ENCODE assay signal across 21 mouse cellular contexts in genomic region chr11:34227180-34227579, GRCm38 (mm10). TPM values are rescaled to one million over a fixed set of nuclear protein-coding genes. Genes with fewer than 3 reads are reported as not detected.
DNase-seq lines count a peak whose midpoint lies in the region; ATAC-seq and TF ChIP-seq lines count a peak whose summit lies in the region.
"Had no signal": no experiment of that assay in that cellular context is flagged by ENCODE, and none has a peak within 500 bp of the region (broad histone marks: within the 10 kb centered on the region; RNA-seq: fewer than 3 reads in every experiment).

No protein-coding gene starts in this region.

- H3K9ac ChIP-seq in hindbrain, postnatal 0 days (replicated peaks; ENCODE audit: low read length): no peak overlapping the region
- H3K9ac ChIP-seq in hindbrain, embryonic 11.5 days (ENCODE audit: low read depth, low read length): no peak overlapping the region
- H3K9ac ChIP-seq: heart, embryonic 15.5 days; hindbrain, embryonic 15.5 days; stomach, embryonic 15.5 days had no signal

- 56% methylated on average over 1 of the region's 1 CpGs for WGBS in hindbrain, postnatal 0 days
- 63% methylated on average over 1 of the region's 1 CpGs for WGBS in hindbrain, embryonic 11.5 days

- no peak overlapping the region for H3K27ac ChIP-seq in hindbrain, postnatal 0 days
- no peak overlapping the region for H3K27ac ChIP-seq in hindbrain, embryonic 11.5 days (ENCODE audit: low read depth, low read length)
- H3K27ac ChIP-seq in cortical plate, adult 2 months (ENCODE audit: insufficient read depth, low read length): no peak overlapping the region
- H3K27ac ChIP-seq: heart, embryonic 15.5 days; hindbrain, embryonic 15.5 days; macrophage; stomach, embryonic 15.5 days had no signal

- H3K4me2 ChIP-seq in hindbrain, postnatal 0 days (ENCODE audit: low read depth, low read length): no peak overlapping the region
- no peak overlapping the region for H3K4me2 ChIP-seq in hindbrain, embryonic 11.5 days (replicated peaks; ENCODE audit: low read depth, low read length)
- H3K4me2 ChIP-seq: heart, embryonic 15.5 days; hindbrain, embryonic 15.5 days; stomach, embryonic 15.5 days had no signal

- no peaks in the 10 kb centered on the region for H3K4me1 ChIP-seq in hindbrain, postnatal 0 days (ENCODE audit: insufficient read depth, low read length)
- H3K4me1 ChIP-seq in hindbrain, embryonic 11.5 days (replicated peaks; ENCODE audit: control insufficient read depth, insufficient read depth, low read length): no peaks in the 10 kb centered on the region
- no peaks in the 10 kb centered on the region for H3K4me1 ChIP-seq in cortical plate, adult 2 months (ENCODE audit: control insufficient read depth, insufficient read depth, low read length)
- H3K4me1 ChIP-seq: heart, embryonic 15.5 days; hindbrain, embryonic 15.5 days; stomach, embryonic 15.5 days had no signal

- ATAC-seq in hindbrain, postnatal 0 days: no peak
- ATAC-seq in hindbrain, embryonic 11.5 days (ENCODE audit: low FRiP score): no peak
- ATAC-seq: forebrain, embryonic 14.5 days; midbrain, embryonic 16.5 days had no signal

- H3K27me3 ChIP-seq in hindbrain, postnatal 0 days (ENCODE audit: insufficient read depth, low read length): no peaks in the 10 kb centered on the region
- no peaks in the 10 kb centered on the region for H3K27me3 ChIP-seq in hindbrain, embryonic 11.5 days (ENCODE audit: control insufficient read depth, insufficient read depth, low read length)
- H3K27me3 ChIP-seq: heart, embryonic 15.5 days; hindbrain, embryonic 15.5 days; stomach, embryonic 15.5 days had no signal

- no peaks in the 10 kb centered on the region for H3K36me3 ChIP-seq in hindbrain, postnatal 0 days (ENCODE audit: insufficient read depth, low read length)
- no peaks in the 10 kb centered on the region for H3K36me3 ChIP-seq in hindbrain, embryonic 11.5 days (ENCODE audit: control insufficient read depth, insufficient read depth, low read length)
- H3K36me3 ChIP-seq: heart, embryonic 15.5 days; hindbrain, embryonic 15.5 days; stomach, embryonic 15.5 days had no signal

- H3K4me3 ChIP-seq in hindbrain, postnatal 0 days (ENCODE audit: low read length): no peak overlapping the region
- H3K4me3 ChIP-seq in hindbrain, embryonic 11.5 days (ENCODE audit: low read depth, low read length): no peak overlapping the region
- no peak overlapping the region for H3K4me3 ChIP-seq in cortical plate, adult 2 months (ENCODE audit: insufficient read depth, low read length)
- H3K4me3 ChIP-seq: heart, embryonic 15.5 days; hindbrain, embryonic 15.5 days; stomach, embryonic 15.5 days had no signal

- TF ChIP-seq CTCF in hindbrain, postnatal 0 days (IDR thresholded peaks at IDR 0.05; ENCODE audit: low read depth): peak; percentile 59
- TF ChIP-seq CTCF in cortical plate, adult 2 months (IDR thresholded peaks at IDR 0.05; ENCODE audit: extremely low read depth, insufficient read depth, low read length): peak; percentile 43; the same call in 1 of the 2 replicates

- peak; percentile 29 for DNase-seq in hindbrain, postnatal 0 days (ENCODE audit: low spot score)
- DNase-seq in hindbrain, embryonic 11.5 days (ENCODE audit: low spot score): no peak
- peak; percentile 11 for DNase-seq in thymus, postnatal 0 days (ENCODE audit: low spot score)
- DNase-seq in thymus, postnatal 4 days: no peak
- DNase-seq in adrenal gland, postnatal 4 days (ENCODE audit: low spot score in 2 of 2): no peak
- no peak for DNase-seq in layer of hippocampus, adult 18-20 months (ENCODE audit: low spot score in 2 of 2)
- DNase-seq in urinary bladder, postnatal 36 days (ENCODE audit: low spot score in 2 of 2): no peak
- DNase-seq: cerebellum, adult 9-10 months; gastrocnemius, postnatal 36 days; kidney, postnatal 36 days; right cerebral cortex, postnatal 4 days had no signal

- TF ChIP-seq POLR2A in cortical plate, adult 2 months (IDR thresholded peaks at IDR 0.05; ENCODE audit: extremely low read depth, insufficient read depth, low read length): no peak

- no peaks in the 10 kb centered on the region for H3K9me3 ChIP-seq in hindbrain, postnatal 0 days (ENCODE audit: low read length)
- no peaks in the 10 kb centered on the region for H3K9me3 ChIP-seq in hindbrain, embryonic 11.5 days (ENCODE audit: control insufficient read depth, low read length)
- H3K9me3 ChIP-seq: heart, embryonic 15.5 days; hindbrain, embryonic 15.5 days; stomach, embryonic 15.5 days had no signal

RNA-seq across cellular contexts. Expression of gene Foxi1, which starts 19.3 kb away (rescaled TPM):
- total RNA-seq in hindbrain, postnatal 0 days (2014; rRNA removed): not detected in 2 replicates
- not detected in 2 replicates for polyA plus RNA-seq in hindbrain, postnatal 0 days (2015; fragmentation: Nextera tagmentation; extraction: Ambion mirVana)
- 0.38 TPM in 1 of 2 replicates, not detected in the other for polyA plus RNA-seq in hindbrain, embryonic 11.5 days (2014; fragmentation: Nextera tagmentation; extraction: Ambion mirVana)
- 0.23 and 0.54 TPM in 2 replicates for polyA plus RNA-seq in thymus, postnatal 0 days (2015; fragmentation: Nextera tagmentation; extraction: Ambion mirVana)
- polyA plus RNA-seq in cortical plate, adult 2 months (2012; rRNA removed): 0.04 TPM in 1 of 2 replicates, not detected in the other
- 1 to 10 TPM in 1 of 2 experiments, not detected in 1; 3.6 TPM for total RNA-seq in adrenal gland, postnatal 4 days (2021)
- not detected for total RNA-seq in layer of hippocampus, adult 18-20 months (2021)
- total RNA-seq: gastrocnemius, postnatal 36 days; liver, adult 2 months; neutrophil, adult 5-6 weeks had no signal
- polyA plus RNA-seq: forebrain, embryonic 14.5 days; heart, embryonic 15.5 days; hindbrain, embryonic 15.5 days; liver, adult 2 months; macrophage; midbrain, embryonic 16.5 days; stomach, embryonic 15.5 days; urinary bladder, adult 2 months had no signal

Comparison
In these comparisons a context has a peak if more than half of its experiments do, and no peak if none do; other contexts are left out.
1. DNase-seq: peak in hindbrain, postnatal 0 days (single experiment) and thymus, postnatal 0 days (single experiment); none in hindbrain, embryonic 11.5 days (single experiment), thymus, postnatal 4 days (single experiment), adrenal gland, postnatal 4 days (0 of 2), layer of hippocampus, adult 18-20 months (0 of 2) and urinary bladder, postnatal 36 days (0 of 2).